Mouse (Mus musculus) kidney, postnatal 4 days (tissue): ENCODE data around the gene Grin3b.

ENCODE experiments used
- DNase-seq, 2 experiments: peaks; one replicate each; pipeline ENCODE4 v3.0.0; 2021; ENCODE audit warnings: mixed read lengths in 2 of 2

The Grin3b gene

GRCm38 (mm10) chr10:80018739-80019297, 48.3 kb downstream of the Grin3b start:
- DNase-seq: peak; percentile 41 to 58

DNA sequence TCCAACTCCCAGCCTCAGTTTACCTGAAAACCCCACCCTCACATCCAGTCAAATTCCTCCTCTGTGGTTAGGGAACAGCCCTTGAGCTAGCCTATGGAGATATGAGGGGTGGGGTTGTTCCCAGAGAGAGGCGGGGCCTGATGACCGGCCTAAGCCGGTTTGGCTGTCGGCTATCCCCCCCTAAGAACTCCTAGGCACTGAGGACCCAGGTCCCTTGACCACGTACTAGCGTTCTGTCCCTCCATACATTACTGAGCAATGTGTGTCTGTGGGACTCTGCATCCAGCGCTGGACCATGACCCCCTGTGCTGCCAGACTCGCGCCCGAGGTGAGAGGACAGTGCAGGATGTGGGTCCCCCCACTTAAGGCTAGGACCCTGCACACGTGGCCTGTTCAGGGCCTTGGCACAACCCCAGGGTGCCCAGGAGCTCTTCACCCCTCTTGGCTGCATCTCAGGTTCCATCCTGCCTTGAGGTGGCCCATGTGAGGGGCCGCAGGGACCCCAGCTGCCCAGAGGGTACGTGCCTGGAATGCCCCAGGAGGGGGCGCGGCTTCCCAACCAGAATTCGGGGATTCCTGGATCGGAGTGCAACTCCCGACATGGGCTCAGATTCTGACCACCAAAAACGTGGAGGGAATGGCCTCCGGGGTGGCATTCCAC, 49.1 kb downstream of the Grin3b start:
- DNase-seq: peak; percentile 55 to 66

DNA sequence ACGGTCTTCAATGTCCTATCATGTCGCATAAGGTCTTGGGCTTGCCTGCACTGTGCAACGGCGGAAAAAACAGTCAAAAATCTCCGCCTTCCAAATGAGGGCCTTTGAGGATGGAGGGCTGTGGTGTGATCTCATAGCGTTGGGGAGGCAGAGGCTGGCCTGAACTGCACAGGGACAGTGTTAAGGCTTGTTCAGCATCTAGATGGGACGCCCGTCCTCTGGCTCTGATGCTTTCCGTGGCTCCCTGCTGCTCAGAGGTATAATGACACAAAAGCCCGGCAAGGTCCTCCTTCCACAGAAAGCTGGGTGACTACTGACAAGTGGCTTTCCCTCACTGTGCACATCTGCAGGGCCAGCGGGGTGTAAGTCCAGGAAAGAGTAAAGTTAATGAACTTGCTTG, 49.7 kb downstream of the Grin3b start:
- no peak for DNase-seq

DNA sequence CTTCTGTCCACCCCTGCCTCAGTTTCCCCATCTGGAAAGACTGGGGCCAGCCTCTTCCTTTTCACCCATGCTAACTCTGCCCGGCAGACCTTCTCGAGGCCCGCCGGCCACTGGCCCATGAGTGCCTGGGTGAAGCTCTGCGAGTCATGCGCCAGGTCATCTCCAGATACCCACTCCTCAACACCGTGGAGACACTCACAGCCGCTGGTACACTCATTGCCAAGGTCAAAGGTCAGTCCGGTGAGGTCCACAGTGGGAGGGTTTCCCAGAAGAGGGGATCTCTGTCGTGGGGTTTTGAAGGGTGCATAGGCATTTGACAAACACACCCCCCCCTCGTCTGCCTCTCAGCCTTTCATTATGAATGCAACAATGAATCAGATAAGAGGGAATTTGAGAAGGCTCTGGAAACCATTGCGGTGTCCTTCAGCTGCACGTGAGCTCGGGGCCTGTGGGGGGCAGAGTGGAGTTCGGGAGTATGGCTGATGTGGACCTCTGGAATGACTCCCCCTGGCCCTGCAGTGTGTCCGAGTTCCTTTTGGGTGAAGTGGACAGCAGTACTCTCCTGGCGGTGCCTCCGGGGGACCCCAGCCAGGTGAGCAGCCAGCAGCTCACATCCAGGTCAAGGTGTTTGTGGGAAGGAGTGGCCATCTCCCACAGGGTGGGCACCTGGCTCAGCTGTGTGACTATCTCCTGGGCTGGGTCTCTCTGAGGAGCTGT, 50.2 kb downstream of the Grin3b start:
- DNase-seq: no peak

DNA sequence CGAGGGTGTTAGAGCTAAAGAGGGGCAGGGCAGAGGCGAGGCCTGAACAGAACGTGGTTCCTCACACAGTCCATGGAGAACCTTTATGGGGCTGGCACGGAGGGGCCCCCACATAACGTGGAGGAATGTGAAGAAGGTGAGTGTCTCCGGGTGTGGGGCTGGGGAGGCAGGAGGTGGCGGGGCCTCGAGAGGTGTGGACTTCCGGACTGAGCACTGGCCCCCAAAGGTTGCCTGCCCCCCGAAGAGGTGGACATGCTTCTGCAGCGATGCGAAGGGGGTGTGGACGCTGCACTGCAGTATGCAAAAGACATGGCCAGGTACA, 50.8 kb downstream of the Grin3b start:
- DNase-seq: no peak

- no peak for DNase-seq
Measured at GRCm38 (mm10) chr10:80022164-80022563, 51.6 kb downstream of the Grin3b start.

DNA sequence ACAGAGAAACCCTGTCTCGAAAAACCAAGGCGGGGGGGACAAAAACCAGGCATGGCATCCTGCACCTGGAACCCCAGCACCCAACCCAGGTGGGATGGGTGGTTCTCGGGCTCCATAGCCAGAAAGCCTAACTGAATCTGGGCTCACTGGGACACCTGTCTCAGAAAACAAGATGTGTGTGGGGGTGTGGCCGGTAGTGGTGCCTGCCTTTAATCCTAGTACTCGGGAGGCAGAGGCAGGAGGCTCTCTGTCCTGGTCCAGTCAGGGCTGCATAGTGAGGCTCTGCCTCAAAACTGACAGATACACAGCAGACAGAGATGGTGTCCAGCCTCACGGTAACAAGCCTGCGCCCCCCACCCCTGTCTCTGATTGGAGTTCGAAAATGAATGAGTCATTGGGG, 52.3 kb downstream of the Grin3b start:
- DNase-seq: no peak

GRCm38 (mm10) chr10:80023758-80024157, 53.2 kb downstream of the Grin3b start:
- no peak for DNase-seq

- DNase-seq: no peak
Measured at GRCm38 (mm10) chr10:80024229-80025043, 53.9 kb downstream of the Grin3b start.

GRCm38 (mm10) chr10:80025044-80025347, 54.5 kb downstream of the Grin3b start:
- DNase-seq: no peak

- DNase-seq: no peak
Measured at GRCm38 (mm10) chr10:80025463-80025862, 54.9 kb downstream of the Grin3b start.

DNA sequence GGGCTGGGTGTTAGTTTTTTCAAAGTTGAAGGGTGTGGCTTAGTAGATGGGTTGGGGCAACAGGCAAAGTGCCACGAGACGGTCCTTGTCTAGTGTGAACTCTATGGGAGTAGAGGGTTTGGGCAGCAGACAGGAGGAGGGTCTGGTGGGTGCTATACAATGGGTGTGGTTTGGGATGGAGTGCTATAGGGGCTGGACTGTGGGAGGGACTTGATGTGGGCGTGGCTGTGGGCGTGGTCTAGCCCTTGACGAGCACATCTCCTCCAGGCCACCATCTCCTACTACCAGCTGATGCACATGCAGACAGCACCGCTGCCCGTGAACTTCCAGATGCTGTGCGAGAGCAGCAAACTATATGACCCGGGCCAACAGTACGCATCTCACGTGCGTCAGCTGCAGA, 55.4 kb downstream of the Grin3b start:
- DNase-seq: peak; percentile 61 to 63
